Mouse (Mus musculus) lung, embryonic 14.5 days (tissue): ENCODE measurements at regions not wholly inside any gene's neighbourhood (a gene's known extent, or its start where the extent isn't known, plus 50 kb on each side); places are given as distances from the start of the nearest gene placed in this dataset.

Experiments used
- ATAC-seq: fragments of 200-750 bp; cut with Nextera tagmentation; 2 replicates; pipeline ENCODE4 v1.8.0; 2017; ENCODE audit warnings: mild to moderate bottlenecking, moderate TSS enrichment, moderate library complexity; ENCODE audit not compliant: insufficient read depth
- DNase-seq: peaks from one replicate; pipeline ENCODE4 v3.0.0-alpha.2; 2015
- H3K27ac ChIP-seq: fragments of 300-500 bp; sonication (generic); 2 replicates; pipeline ENCODE4 v1.5.1; 2014; ENCODE audit warnings: low read depth, mild to moderate bottlenecking, moderate library complexity
- H3K27me3 ChIP-seq: fragments of 300-500 bp; sonication (generic); 2 replicates; pipeline ENCODE4 v1.6.1; 2014; ENCODE audit warnings: low read length, control low read depth; ENCODE audit not compliant: insufficient read depth
- H3K36me3 ChIP-seq: fragments of 300-500 bp; sonication (generic); 2 replicates; pipeline ENCODE4 v1.6.1; 2014; ENCODE audit warnings: control low read depth; ENCODE audit not compliant: insufficient read depth
- H3K4me1 ChIP-seq: fragments of 300-500 bp; sonication (generic); 2 replicates; pipeline ENCODE4 v1.6.1; 2014; ENCODE audit warnings: antibody characterized with exemption, control low read depth; ENCODE audit not compliant: insufficient read depth
- H3K4me2 ChIP-seq: fragments of 300-500 bp; sonication (generic); 2 replicates; pipeline ENCODE4 v1.6.1; 2014; ENCODE audit warnings: mild to moderate bottlenecking
- H3K4me3 ChIP-seq: fragments of 300-500 bp; sonication (generic); 2 replicates; pipeline ENCODE4 v1.5.1; 2014; ENCODE audit warnings: low read depth, low read length
- H3K9ac ChIP-seq: fragments of 300-500 bp; sonication (generic); 2 replicates; pipeline ENCODE4 v1.6.1; 2014
- H3K9me3 ChIP-seq: fragments of 300-500 bp; sonication (generic); 2 replicates; pipeline ENCODE4 v1.6.1; 2016; ENCODE audit warnings: low read depth, low read length, control low read depth
- CTCF ChIP-seq: IDR thresholded peaks from 2 replicates; pipeline ENCODE4 v1.5.1; 2016; ENCODE audit warnings: antibody characterized with exemption, low read depth
- WGBS: fragments of 180-500 bp; shearing (Covaris S2); extraction: QIAGEN DNeasy Blood & Tissue Kit; methylation state at CpG from one replicate; pipeline ENCODE4 v1.1.7; 2014; 5-methylcytosine and 5-hydroxymethylcytosine counted together

GRCm38 (mm10) chr12:70523379-70523778 is 70.5 kb downstream of the Tmx1 start:
- DNase-seq (no peak), ATAC-seq (no peak)
- no peaks in the 10 kb centered on the region for H3K27me3 ChIP-seq
- no peak overlapping the region for H3K27ac ChIP-seq
- H3K36me3 ChIP-seq, result no peaks in the 10 kb centered on the region
- 64% methylated on average over 7 of the region's 7 CpGs for WGBS
- no peak for TF ChIP-seq CTCF
- no peak overlapping the region for H3K4me2 ChIP-seq
- H3K9me3 ChIP-seq, result no peaks in the 10 kb centered on the region
- H3K4me3 ChIP-seq, result no peak overlapping the region
- no peaks in the 10 kb centered on the region for H3K4me1 ChIP-seq
- no peak overlapping the region for H3K9ac ChIP-seq

GRCm38 (mm10) chr12:70524703-70525102 is 71.8 kb downstream of the Tmx1 start:
- H3K4me3 ChIP-seq, result no peak overlapping the region
- no peak overlapping the region for H3K9ac ChIP-seq
- H3K4me2 ChIP-seq, result no peak overlapping the region
- no peak for TF ChIP-seq CTCF
- H3K9me3 ChIP-seq, result no peaks in the 10 kb centered on the region
- WGBS, result 63% methylated on average over 4 of the region's 4 CpGs
- no peak overlapping the region; the same call in 1 of the 2 replicates for H3K27ac ChIP-seq
- DNase-seq, result peak; percentile 23
- H3K4me1 ChIP-seq, result no peaks in the 10 kb centered on the region
- no peaks in the 10 kb centered on the region for H3K36me3 ChIP-seq
- H3K27me3 ChIP-seq, result no peaks in the 10 kb centered on the region
- no peak for ATAC-seq

- ATAC-seq (no peak), DNase-seq (no peak)
- TF ChIP-seq CTCF, result no peak
- no peaks in the 10 kb centered on the region for H3K9me3 ChIP-seq
- no peaks in the 10 kb centered on the region for H3K4me1 ChIP-seq
- H3K9ac ChIP-seq, result no peak overlapping the region
- H3K27ac ChIP-seq, result no peak overlapping the region
- H3K4me2 ChIP-seq, result no peak overlapping the region
- no peaks in the 10 kb centered on the region for H3K27me3 ChIP-seq
- H3K4me3 ChIP-seq, result no peak overlapping the region
- H3K36me3 ChIP-seq, result no peaks in the 10 kb centered on the region
Observed at GRCm38 (mm10) chr12:70531661-70532060, 78.8 kb downstream of the Tmx1 start.

GRCm38 (mm10) chr12:70532225-70532624 is 79.3 kb downstream of the Tmx1 start:
- H3K9ac ChIP-seq, result no peak overlapping the region
- DNase-seq (no peak), ATAC-seq (no peak)
- H3K4me3 ChIP-seq, result no peak overlapping the region
- H3K4me1 ChIP-seq, result no peaks in the 10 kb centered on the region
- H3K36me3 ChIP-seq, result no peaks in the 10 kb centered on the region
- no peak for TF ChIP-seq CTCF
- no peak overlapping the region for H3K27ac ChIP-seq
- no peak overlapping the region for H3K4me2 ChIP-seq
- WGBS, result 49% methylated on average over 10 of the region's 10 CpGs
- H3K27me3 ChIP-seq, result no peaks in the 10 kb centered on the region
- H3K9me3 ChIP-seq, result no peaks in the 10 kb centered on the region

- Histone ChIP-seq H3K4me3 (no peak overlapping the region), H3K36me3 (no peaks in the 10 kb centered on the region), H3K4me1 (no peaks in the 10 kb centered on the region), H3K27ac (no peak overlapping the region), H3K9me3 (no peaks in the 10 kb centered on the region), H3K4me2 (no peak overlapping the region), H3K27me3 (no peaks in the 10 kb centered on the region), H3K9ac (no peak overlapping the region)
- ATAC-seq (no peak), DNase-seq (peak; percentile 39)
- WGBS, result 57% methylated on average over 10 of the region's 10 CpGs
- TF ChIP-seq CTCF, result no peak
Observed at GRCm38 (mm10) chr12:70532843-70533242, 79.9 kb downstream of the Tmx1 start.

GRCm38 (mm10) chr12:70533375-70533935 is 80.6 kb downstream of the Tmx1 start:
- no peak for TF ChIP-seq CTCF
- Histone ChIP-seq H3K4me2 (no peak overlapping the region), H3K9ac (no peak overlapping the region), H3K27ac (no peak overlapping the region), H3K36me3 (no peaks in the 10 kb centered on the region), H3K9me3 (no peaks in the 10 kb centered on the region), H3K27me3 (no peaks in the 10 kb centered on the region), H3K4me1 (no peaks in the 10 kb centered on the region), H3K4me3 (no peak overlapping the region)
- no peak for DNase-seq
- no peak for ATAC-seq
- WGBS, result 57% methylated on average over 12 of the region's 12 CpGs

- Histone ChIP-seq H3K4me2 (no peak overlapping the region), H3K36me3 (no peaks in the 10 kb centered on the region), H3K4me3 (no peak overlapping the region), H3K9ac (no peak overlapping the region), H3K27ac (no peak overlapping the region), H3K9me3 (no peaks in the 10 kb centered on the region), H3K4me1 (peaks cover 4% of the 10 kb centered on the region), H3K27me3 (no peaks in the 10 kb centered on the region)
- DNase-seq (no peak), ATAC-seq (no peak)
- WGBS, result 73% methylated on average over 4 of the region's 4 CpGs
- no peak for TF ChIP-seq CTCF
Observed at GRCm38 (mm10) chr12:70539124-70539523, 86.2 kb downstream of the Tmx1 start.

- no peaks in the 10 kb centered on the region for H3K36me3 ChIP-seq
- ATAC-seq (no peak), DNase-seq (no peak)
- H3K27ac ChIP-seq, result no peak overlapping the region
- H3K27me3 ChIP-seq, result no peaks in the 10 kb centered on the region
- WGBS, result 90% methylated on average over 14 of the region's 14 CpGs
- no peak for TF ChIP-seq CTCF
- no peaks in the 10 kb centered on the region for H3K9me3 ChIP-seq
- peaks cover 10% of the 10 kb centered on the region for H3K4me1 ChIP-seq
- no peak overlapping the region for H3K9ac ChIP-seq
- H3K4me3 ChIP-seq, result no peak overlapping the region
- no peak overlapping the region for H3K4me2 ChIP-seq
Observed at GRCm38 (mm10) chr12:70539856-70540255, 87.0 kb downstream of the Tmx1 start.
